Mouse (Mus musculus): ENCODE measurements at regions not wholly inside any gene's neighbourhood (a gene's known extent, or its start where the extent isn't known, plus 50 kb on each side); places are given as distances from the start of the nearest gene placed in this dataset.

DNA sequence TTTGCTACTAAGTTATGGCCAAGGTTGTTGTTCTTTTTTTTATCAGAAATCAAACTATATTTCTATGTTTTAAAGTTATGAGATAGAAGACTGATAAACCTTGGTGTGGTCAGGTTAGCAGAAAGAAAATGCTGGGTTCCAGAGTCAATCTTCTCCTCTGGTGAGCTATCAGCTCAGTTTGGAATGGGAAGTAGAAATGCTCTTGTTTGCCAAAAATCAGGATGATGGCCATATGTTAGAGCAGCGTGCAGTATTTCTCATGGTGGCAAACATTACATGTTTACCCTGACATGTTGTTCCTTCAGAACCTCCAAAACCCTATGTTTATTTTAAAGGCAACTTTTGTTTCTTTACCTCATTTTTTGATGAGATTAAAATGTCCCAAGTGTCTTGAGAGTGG, 279.5 kb upstream of the Gdi2 start:
- TF ChIP-seq CTCF (IDR thresholded peaks at IDR 0.05; ENCODE audit: borderline replicate concordance, extremely low read depth, insufficient read depth, insufficient read length) = no peak
- TF ChIP-seq POLR2A (IDR thresholded peaks at IDR 0.05; ENCODE audit: borderline replicate concordance, extremely low read depth, insufficient read depth, insufficient read length, poor library complexity, severe bottlenecking) = no peak

All from brain, embryonic 14.5 days (tissue).